Mouse (Mus musculus) B cell, adult 62 days (primary cell): ENCODE data around the gene Olfr559. TPM values are rescaled to one million over a fixed set of nuclear protein-coding genes. Genes with fewer than 3 reads are reported as not detected.

Experiments
- total RNA-seq: library from RNA; stranded (reverse); gene quantifications from 4 replicates; pipeline ENCODE4 v1.2.4, GENCODE M21; 2023

The Olfr559 gene
- not detected in 4 replicates for total RNA-seq

DNA sequence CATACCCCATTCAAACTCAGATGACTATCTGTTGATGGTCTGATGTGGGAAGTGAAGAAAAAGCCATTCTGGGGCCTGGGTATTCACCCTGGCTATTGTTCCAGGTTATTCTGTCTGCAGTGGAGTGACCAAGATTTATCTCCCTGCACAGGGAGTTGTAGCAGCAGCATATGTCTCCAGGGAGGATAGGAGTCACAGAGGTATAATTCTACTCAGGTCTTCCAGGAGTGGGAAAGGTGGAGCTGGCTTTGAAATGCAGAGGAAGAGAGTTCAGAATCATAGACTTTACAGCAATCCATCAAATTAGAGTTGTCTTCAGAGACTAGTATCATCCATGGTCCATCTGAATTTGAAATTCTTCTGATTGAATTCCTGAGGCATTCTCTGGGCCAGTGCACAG, at the start of gene Olfr559:
Gene Olfr559, minus strand, starts transcription at position 101 of the 400 bp plus-strand sequence.

DNA sequence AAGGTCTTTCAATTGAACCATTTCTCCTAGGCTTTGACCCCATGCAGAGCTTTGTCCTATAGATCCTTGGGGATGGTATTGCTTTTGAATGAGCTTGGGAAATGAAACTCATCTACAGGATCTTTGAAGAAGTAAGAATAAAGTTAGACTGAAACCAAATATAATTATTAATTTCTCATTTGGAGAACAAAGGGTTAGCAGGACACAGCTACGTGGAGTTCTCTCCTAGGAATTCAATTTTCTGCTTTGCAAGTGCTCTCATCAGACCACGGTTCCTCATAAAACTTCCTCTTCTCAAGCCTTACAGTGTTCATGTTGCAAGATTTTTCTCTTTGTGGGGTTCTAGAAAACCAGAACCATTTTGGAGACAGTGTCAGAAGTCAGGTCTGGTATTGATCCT, 43.6 kb upstream of the Olfr559 start, which contains the start of gene Olfr561:
Gene Olfr561, plus strand, starts transcription at position 301 of the 400 bp plus-strand sequence.

DNA sequence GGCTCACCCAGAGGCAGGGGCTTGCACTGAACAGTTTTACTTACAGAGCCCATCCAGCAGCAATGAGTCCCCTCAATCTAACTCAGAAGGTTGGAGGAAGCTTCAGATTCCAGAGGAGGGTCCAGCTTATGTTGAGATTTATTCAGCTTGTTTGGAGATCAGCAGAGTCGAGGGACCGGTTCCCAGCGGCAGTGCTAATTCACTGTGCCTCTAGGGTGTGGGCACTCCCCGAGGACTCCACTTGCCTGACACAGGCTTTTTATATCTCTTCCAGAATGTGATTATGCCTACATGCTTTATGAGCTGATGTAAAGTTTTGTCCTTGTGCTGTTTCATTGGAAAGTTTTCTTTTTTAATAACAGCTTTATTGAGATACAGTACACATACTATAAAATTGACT, 32.0 kb upstream of the Olfr559 start, which contains the start of the genes Olfr560 and Olfr78:
Gene Olfr560, minus strand, starts transcription at position 101 of the 400 bp plus-strand sequence.
Gene Olfr78, minus strand, starts transcription at position 206 of the 400 bp plus-strand sequence.

DNA sequence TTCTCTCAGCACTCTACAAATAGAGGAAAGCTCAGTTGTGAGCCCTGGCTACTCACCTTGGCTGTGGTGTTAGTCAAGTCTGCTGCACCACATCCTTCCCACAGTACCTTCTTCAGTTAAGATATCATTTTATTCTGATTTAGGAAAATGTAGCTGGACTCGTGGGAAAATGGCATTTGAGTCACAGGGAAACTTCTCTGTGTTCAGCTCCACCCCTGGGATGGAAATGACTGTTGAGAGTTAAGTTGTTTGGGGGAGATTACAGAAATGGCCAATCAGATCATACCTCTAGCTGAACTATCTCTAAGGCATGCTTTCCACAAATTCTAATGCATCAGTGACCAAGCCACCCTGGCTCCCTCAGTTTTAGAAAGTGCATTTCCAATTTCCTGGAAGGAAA, 8.3 kb downstream of the Olfr559 start, which contains the start of gene Olfr33:
Gene Olfr33, minus strand, starts transcription at position 101 of the 400 bp plus-strand sequence.

DNA sequence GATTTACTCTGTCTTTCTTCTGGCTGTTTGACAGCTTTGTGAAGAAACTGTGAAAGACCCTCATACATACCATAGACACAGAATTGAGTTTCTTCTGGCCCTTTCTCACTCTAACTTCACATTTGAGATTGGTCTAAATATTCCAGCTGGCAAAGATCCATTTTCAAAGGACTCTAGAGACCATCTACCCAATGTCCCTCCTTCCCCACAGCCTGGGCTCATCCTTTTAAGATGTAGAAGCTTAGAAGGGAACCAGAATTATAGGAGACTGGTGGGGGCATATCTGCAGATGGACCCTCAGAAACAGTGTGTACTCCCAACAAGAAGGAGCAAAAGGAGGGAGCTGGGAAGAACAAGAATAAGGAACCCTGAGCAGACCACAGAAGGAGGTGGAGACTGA, 25.4 kb downstream of the Olfr559 start, which contains the start of gene Olfr558:
Gene Olfr558, plus strand, starts transcription at position 301 of the 400 bp plus-strand sequence.

DNA sequence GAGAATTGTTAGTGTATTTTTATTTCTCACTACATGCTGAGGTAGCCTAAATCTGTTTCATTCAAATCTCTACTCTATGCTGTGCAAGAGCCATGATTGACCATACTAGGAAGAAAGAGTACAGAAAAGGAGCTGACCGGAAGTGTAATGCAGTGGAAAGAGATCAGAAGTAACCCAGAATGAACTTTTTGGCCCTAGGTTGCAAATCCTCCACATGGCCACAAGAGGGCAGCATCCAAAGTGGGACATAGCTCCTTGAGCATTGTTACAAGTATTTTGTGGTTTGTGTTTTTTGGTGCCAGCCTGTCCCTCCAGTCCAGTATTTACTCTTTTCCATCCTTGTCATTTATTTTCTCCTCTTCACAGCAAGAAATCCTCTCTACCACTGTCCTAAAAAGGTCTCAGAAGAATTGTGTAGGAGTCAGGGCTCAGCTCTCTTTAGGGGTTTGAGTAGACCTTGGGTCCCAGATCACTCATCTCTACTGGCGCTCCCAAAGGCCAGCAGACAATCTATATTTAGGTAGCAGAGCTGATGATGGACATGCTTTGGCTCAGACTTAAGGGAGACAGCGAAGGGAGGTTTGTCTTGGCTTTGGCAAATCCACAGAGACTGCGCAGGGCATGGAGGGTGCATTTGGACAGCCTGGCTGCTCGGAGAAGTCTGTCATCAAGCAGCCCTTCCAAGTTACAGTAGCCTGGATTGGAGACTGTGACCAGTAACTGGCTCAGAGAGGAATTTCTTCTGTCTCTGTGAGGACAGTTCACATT, 31.7 kb downstream of the Olfr559 start, which contains the start of gene Olfr557:
Gene Olfr557, plus strand, starts transcription at position 553 of the 768 bp plus-strand sequence.

DNA sequence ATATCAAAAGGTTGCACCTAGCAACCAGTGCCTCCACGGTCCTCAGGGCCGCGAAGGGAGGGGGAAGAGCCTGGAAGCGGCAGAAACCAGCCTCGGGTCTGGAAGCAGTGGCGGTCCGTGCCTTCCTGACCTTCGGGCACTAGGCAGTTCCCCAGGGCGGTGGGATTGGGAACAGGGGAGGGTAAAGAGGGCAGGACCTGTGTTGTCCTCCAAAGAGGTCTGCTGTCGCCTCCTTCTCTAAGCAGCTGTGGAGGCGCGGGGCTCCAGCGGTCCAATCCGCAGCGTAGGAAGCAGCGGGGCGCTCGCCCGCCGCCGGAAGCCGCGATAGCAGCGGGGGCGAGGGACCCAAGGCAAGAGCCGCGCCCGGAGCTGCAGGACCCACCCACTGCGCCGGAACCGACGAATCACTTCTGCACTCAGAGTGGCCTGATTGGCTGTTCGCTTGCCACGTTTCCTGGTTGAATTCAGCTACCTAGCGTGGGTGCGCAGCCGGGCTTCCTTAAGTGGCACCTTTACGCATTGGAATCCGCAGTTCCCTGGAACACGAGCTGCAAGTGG, 40.3 kb downstream of the Olfr559 start, which contains the start of gene Trim68:
Gene Trim68, minus strand, starts transcription at position 384 of the 558 bp plus-strand sequence.

Other genes with a start within 250 kb of the Olfr559 start
- not detected in 4 replicates for gene Olfr543, start 245.8 kb downstream of the Olfr559 start, total RNA-seq
- gene Olfr544, start 239.2 kb downstream of the Olfr559 start, total RNA-seq, result not detected in 4 replicates
- gene Olfr545, start 227.9 kb downstream of the Olfr559 start, total RNA-seq, result not detected in 4 replicates
- not detected in 4 replicates for gene Olfr547, start 192.7 kb downstream of the Olfr559 start, total RNA-seq
- gene Olfr548-ps1, start 186.6 kb downstream of the Olfr559 start, total RNA-seq, result not detected in 4 replicates
- not detected in 4 replicates for gene Olfr549, start 177.6 kb downstream of the Olfr559 start, total RNA-seq
- 32.2 to 40.5 TPM (median 36.2 TPM) in 4 replicates for gene Trim21, start 162.0 kb downstream of the Olfr559 start, total RNA-seq
- gene Olfr550, start 156.0 kb downstream of the Olfr559 start, total RNA-seq, result not detected in 4 replicates
- not detected in 4 replicates for gene Olfr551, start 135.6 kb downstream of the Olfr559 start, total RNA-seq
- gene Olfr552, start 129.7 kb downstream of the Olfr559 start, total RNA-seq, result not detected in 4 replicates
- not detected in 4 replicates for gene Olfr553, start 109.3 kb downstream of the Olfr559 start, total RNA-seq
- not detected in 4 replicates for gene Olfr554, start 89.1 kb downstream of the Olfr559 start, total RNA-seq
- not detected in 4 replicates for gene Olfr555, start 68.7 kb downstream of the Olfr559 start, total RNA-seq
- gene Olfr556, start 62.6 kb downstream of the Olfr559 start, total RNA-seq, result not detected in 4 replicates
- 11.7 to 17.4 TPM (median 15.2 TPM) in 4 replicates for gene Trim68, start 40.2 kb downstream of the Olfr559 start, total RNA-seq
- not detected in 4 replicates for gene Olfr557, start 31.6 kb downstream of the Olfr559 start, total RNA-seq
- gene Olfr558, start 25.3 kb downstream of the Olfr559 start, total RNA-seq, result not detected in 4 replicates
- gene Olfr33, start 8.4 kb downstream of the Olfr559 start, total RNA-seq, result not detected in 4 replicates
- not detected in 4 replicates for gene Olfr560, start 31.9 kb upstream of the Olfr559 start, total RNA-seq
- gene Olfr78, start 32.0 kb upstream of the Olfr559 start, total RNA-seq, result not detected in 4 replicates
- gene Olfr561, start 43.7 kb upstream of the Olfr559 start, total RNA-seq, result not detected in 4 replicates
- not detected in 4 replicates for gene Olfr564, start 76.0 kb upstream of the Olfr559 start, total RNA-seq
- not detected in 4 replicates for gene Olfr566, start 131.3 kb upstream of the Olfr559 start, total RNA-seq
- gene Olfr568, start 149.6 kb upstream of the Olfr559 start, total RNA-seq, result not detected in 4 replicates
- gene Olfr569, start 163.4 kb upstream of the Olfr559 start, total RNA-seq, result not detected in 4 replicates
- not detected in 4 replicates for gene Olfr570, start 167.1 kb upstream of the Olfr559 start, total RNA-seq
- not detected in 4 replicates for gene Olfr571, start 190.0 kb upstream of the Olfr559 start, total RNA-seq
- not detected in 4 replicates for gene Olfr572, start 196.9 kb upstream of the Olfr559 start, total RNA-seq
- gene Olfr573-ps1, start 215.1 kb upstream of the Olfr559 start, total RNA-seq, result not detected in 4 replicates
- gene Olfr574, start 221.0 kb upstream of the Olfr559 start, total RNA-seq, result not detected in 4 replicates
- not detected in 4 replicates for gene Olfr575, start 231.3 kb upstream of the Olfr559 start, total RNA-seq
- not detected in 4 replicates for gene Olfr576, start 235.2 kb upstream of the Olfr559 start, total RNA-seq
- not detected in 4 replicates for gene Olfr577, start 248.5 kb upstream of the Olfr559 start, total RNA-seq